Mouse (Mus musculus) E14TG2a.4 (cell line): ENCODE measurements at regions not wholly inside any gene's neighbourhood (a gene's known extent, or its start where the extent isn't known, plus 50 kb on each side); places are given as distances from the start of the nearest gene placed in this dataset.

Experiments used
- CTCF ChIP-seq: conservative IDR thresholded peaks from 2 replicates; pipeline ENCODE4 v1.5.1; 2014; ENCODE audit warnings: low read length
- POU5F1 ChIP-seq: IDR thresholded peaks from 2 replicates; pipeline ENCODE4 v1.6.1; 2014; ENCODE audit warnings: low read length, borderline replicate concordance

- TF ChIP-seq CTCF (no peak), POU5F1 (no peak)
Measured at GRCm38 (mm10) chr1:176660286-176660685, 153.6 kb downstream of the Cep170 start.
